Mouse (Mus musculus) liver, adult 2 months (tissue): ENCODE results near the gene Nif3l1. TPM values are rescaled to one million over a fixed set of nuclear protein-coding genes. Genes with fewer than 3 reads are reported as not detected.

Source experiments
- DNase-seq: peaks from one replicate; pipeline ENCODE4 v3.0.0-alpha.2; 2011; ENCODE audit warnings: low read depth, low spot score; ENCODE audit errors: extremely low read depth
- H3K27ac ChIP-seq: fragments of 200-500 bp; replicated peaks from 2 replicates; pipeline ENCODE4 v1.5.1; 2012; ENCODE audit warnings: low read depth, mild to moderate bottlenecking, control low read depth, inconsistent platforms, low read length; ENCODE audit not compliant: insufficient read depth
- H3K27me3 ChIP-seq: fragments of 200-500 bp; 2 replicates; pipeline ENCODE4 v1.6.1; 2012; ENCODE audit warnings: mild to moderate bottlenecking, moderate library complexity, low read length, inconsistent platforms; ENCODE audit not compliant: control insufficient read depth, insufficient read depth
- H3K36me3 ChIP-seq: fragments of 200-500 bp; 2 replicates; pipeline ENCODE4 v1.6.1; 2012; ENCODE audit warnings: low read length, inconsistent platforms; ENCODE audit not compliant: control insufficient read depth, insufficient read depth
- H3K4me1 ChIP-seq: fragments of 200-500 bp; 2 replicates; pipeline ENCODE4 v1.6.1; 2011; ENCODE audit warnings: low read length; ENCODE audit not compliant: control insufficient read depth, insufficient read depth
- H3K4me3 ChIP-seq: fragments of 200-500 bp; 2 replicates; pipeline ENCODE4 v1.5.1; 2011; ENCODE audit warnings: low read depth, mild to moderate bottlenecking, control low read depth, low read length, moderate library complexity; ENCODE audit not compliant: insufficient read depth
- H3K79me2 ChIP-seq: fragments of 200-500 bp; 2 replicates; pipeline ENCODE4 v1.6.1; 2012; ENCODE audit warnings: inconsistent platforms, mild to moderate bottlenecking, low read length, moderate library complexity; ENCODE audit not compliant: control insufficient read depth, insufficient read depth
- H3K9ac ChIP-seq: fragments of 200-500 bp; 2 replicates; pipeline ENCODE4 v1.6.1; 2012; ENCODE audit warnings: low read depth, mild to moderate bottlenecking, control low read depth, inconsistent platforms, low read length
- CTCF ChIP-seq: fragments of 200-500 bp; IDR thresholded peaks from 2 replicates; pipeline ENCODE4 v1.5.1; 2011; ENCODE audit warnings: low read depth, low read length, control low read depth
- POLR2A ChIP-seq: fragments of 200-500 bp; IDR thresholded peaks from 2 replicates; pipeline ENCODE4 v1.6.1; 2011; ENCODE audit warnings: low read length, control low read depth; ENCODE audit not compliant: insufficient read depth; ENCODE audit errors: extremely low read depth
- WGBS: fragments of 180-500 bp; shearing (Covaris S2); methylation state at CpG from one replicate; pipeline ENCODE4 v1.1.7; 2018; 5-methylcytosine and 5-hydroxymethylcytosine counted together
- polyA plus RNA-seq: library from polyadenylated mRNA; depleted of rRNA; stranded (reverse); fragments of >200 nt; gene quantifications from 2 replicates; pipeline ENCODE4 v1.2.3, GENCODE M21; 2012
- total RNA-seq: library from RNA; depleted of rRNA; stranded (reverse); fragments of >200 nt; gene quantifications from 2 replicates; pipeline ENCODE4 v1.2.3, GENCODE M21; 2014

The Nif3l1 gene
- total and polyA plus RNA-seq, 2 experiments, result 9.4 to 11.4 TPM

DNA sequence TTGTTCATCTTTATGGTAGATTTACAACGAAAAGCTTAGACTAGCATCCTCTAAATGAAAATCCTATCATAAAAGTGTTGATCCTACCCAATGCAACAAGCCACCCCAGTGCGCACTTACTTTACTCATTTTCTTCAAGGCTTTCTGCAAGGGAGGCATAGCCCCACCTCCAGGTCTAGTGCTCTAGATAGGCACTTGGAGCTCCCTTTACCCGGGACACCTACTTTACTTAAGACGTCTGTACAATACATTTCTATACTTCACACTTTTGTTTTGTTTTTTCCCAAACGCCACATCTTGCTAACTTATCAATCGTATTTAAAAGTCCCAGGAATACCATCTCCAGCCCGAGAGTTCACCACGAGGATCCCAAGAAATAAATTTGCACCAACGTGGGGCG is 260 bp upstream of the Nif3l1 start:
- Histone ChIP-seq H3K4me1 (peaks cover 12% of the 10 kb centered on the region), H3K79me2 (peaks cover 11% of the 10 kb centered on the region), H3K9ac (peak overlapping the region; percentile 88), H3K27me3 (no peaks in the 10 kb centered on the region), H3K4me3 (peak overlapping the region; percentile 77), H3K36me3 (peaks cover 3% of the 10 kb centered on the region; the same call in 1 of the 2 replicates), H3K27ac (peak overlapping the region; percentile 65; the same call in 1 of the 2 replicates)
- WGBS, result 9% methylated on average over 10 of the region's 10 CpGs
- DNase-seq, result no peak
- no peak for TF ChIP-seq CTCF

- Histone ChIP-seq H3K4me1 (peaks cover 12% of the 10 kb centered on the region), H3K36me3 (peaks cover 6% of the 10 kb centered on the region; the same call in 1 of the 2 replicates), H3K27ac (peak overlapping the region; percentile 46), H3K27me3 (no peaks in the 10 kb centered on the region), H3K4me3 (peak overlapping the region; percentile 77), H3K79me2 (peaks cover 11% of the 10 kb centered on the region), H3K9ac (peak overlapping the region; percentile 77)
- WGBS, result 1% methylated on average over 11 of the region's 11 CpGs
- no peak for DNase-seq
- no peak for TF ChIP-seq CTCF
- TF ChIP-seq POLR2A, result no peak
Observed at GRCm38 (mm10) chr1:58445861-58446260, 910 bp downstream of the Nif3l1 start.

- WGBS, result 93% methylated on average over 7 of the region's 7 CpGs
- no peak for DNase-seq
- Histone ChIP-seq H3K27ac (no peak overlapping the region), H3K4me1 (peaks cover 12% of the 10 kb centered on the region), H3K9ac (no peak overlapping the region), H3K4me3 (no peak overlapping the region), H3K79me2 (peaks cover 11% of the 10 kb centered on the region), H3K27me3 (no peaks in the 10 kb centered on the region), H3K36me3 (peaks cover 8% of the 10 kb centered on the region; the same call in 1 of the 2 replicates)
- TF ChIP-seq POLR2A, result no peak
- TF ChIP-seq CTCF, result no peak
Observed at GRCm38 (mm10) chr1:58447766-58448165, 2.8 kb downstream of the Nif3l1 start.

- WGBS, result 81% methylated on average over 7 of the region's 7 CpGs
- TF ChIP-seq CTCF (no peak; the same call in 1 of the 2 replicates), POLR2A (no peak)
- Histone ChIP-seq H3K9ac (no peak overlapping the region), H3K36me3 (peaks cover 8% of the 10 kb centered on the region), H3K4me1 (peaks cover 12% of the 10 kb centered on the region), H3K27ac (no peak overlapping the region), H3K4me3 (no peak overlapping the region), H3K27me3 (no peaks in the 10 kb centered on the region), H3K79me2 (peaks cover 11% of the 10 kb centered on the region)
- no peak for DNase-seq
Observed at GRCm38 (mm10) chr1:58448396-58448795, 3.4 kb downstream of the Nif3l1 start.

DNA sequence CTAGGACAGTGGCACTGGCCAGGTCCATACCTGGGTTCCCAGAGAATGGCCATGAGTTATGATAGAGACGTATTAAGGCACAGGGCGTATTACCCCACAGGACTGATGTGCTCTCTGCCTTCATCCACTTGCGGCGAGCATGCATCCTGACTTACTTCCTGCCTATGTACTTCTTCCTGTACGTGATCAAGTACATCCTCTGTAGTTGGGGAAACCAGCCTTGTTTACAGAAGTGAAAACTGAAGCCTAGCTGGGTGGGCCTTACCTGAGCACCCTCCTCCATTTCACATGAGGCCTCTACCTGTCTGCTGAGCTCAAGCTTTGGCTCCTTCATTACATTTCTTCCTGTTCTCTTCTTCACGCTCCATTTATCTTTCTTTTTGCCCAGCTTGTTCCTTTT is 9.4 kb downstream of the Nif3l1 start:
- DNase-seq, result no peak
- Histone ChIP-seq H3K9ac (no peak overlapping the region), H3K36me3 (peaks cover 20% of the 10 kb centered on the region), H3K79me2 (no peaks in the 10 kb centered on the region), H3K27ac (no peak overlapping the region), H3K27me3 (no peaks in the 10 kb centered on the region), H3K4me1 (no peaks in the 10 kb centered on the region), H3K4me3 (no peak overlapping the region)
- TF ChIP-seq POLR2A, result no peak
- no peak for TF ChIP-seq CTCF
- 85% methylated on average over 6 of the region's 6 CpGs for WGBS

DNA sequence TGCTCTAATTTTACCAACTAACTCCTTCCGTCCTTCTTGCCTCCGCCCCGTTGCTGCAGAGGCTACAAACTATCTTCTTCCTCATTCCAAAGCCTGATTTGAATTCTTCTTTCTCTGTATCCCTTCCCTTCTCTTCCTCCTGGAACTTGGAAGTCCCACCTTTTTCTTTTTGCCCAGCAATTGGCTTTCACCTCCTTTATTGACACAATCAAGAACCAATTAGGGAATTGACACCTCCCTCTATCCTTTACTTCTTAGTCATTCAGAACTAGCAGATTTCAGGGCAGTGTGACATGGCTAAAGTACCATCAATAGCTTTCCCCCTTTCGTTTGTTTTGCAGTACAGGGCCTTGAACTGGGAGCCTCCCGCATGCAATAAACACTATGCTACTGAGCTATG is 13.2 kb downstream of the Nif3l1 start:
- 85% methylated on average over 5 of the region's 5 CpGs for WGBS
- no peak overlapping the region for H3K4me3 ChIP-seq
- TF ChIP-seq POLR2A (no peak), CTCF (no peak)
- no peaks in the 10 kb centered on the region for H3K4me1 ChIP-seq
- H3K36me3 ChIP-seq, result peaks cover 31% of the 10 kb centered on the region
- no peaks in the 10 kb centered on the region for H3K27me3 ChIP-seq
- no peaks in the 10 kb centered on the region for H3K79me2 ChIP-seq
- no peak overlapping the region for H3K27ac ChIP-seq
- peak; percentile 9 for DNase-seq
- H3K9ac ChIP-seq, result no peak overlapping the region
